Mouse (Mus musculus): ENCODE results near the gene Arf4. TPM values are rescaled to one million over a fixed set of nuclear protein-coding genes. Genes with fewer than 3 reads are reported as not detected.
A peak's percentile ranks its signal among the peaks of the same experiment; 100 is the strongest.
"Not testable (repeated sequence)": the region's sequence is repeated elsewhere in the genome, so short reads cannot be mapped to it uniquely, and the experiment has no call there.

Gene Arf4
- polyA plus RNA-seq, 1 experiment from 2014 or later, result 302 TPM

DNA sequence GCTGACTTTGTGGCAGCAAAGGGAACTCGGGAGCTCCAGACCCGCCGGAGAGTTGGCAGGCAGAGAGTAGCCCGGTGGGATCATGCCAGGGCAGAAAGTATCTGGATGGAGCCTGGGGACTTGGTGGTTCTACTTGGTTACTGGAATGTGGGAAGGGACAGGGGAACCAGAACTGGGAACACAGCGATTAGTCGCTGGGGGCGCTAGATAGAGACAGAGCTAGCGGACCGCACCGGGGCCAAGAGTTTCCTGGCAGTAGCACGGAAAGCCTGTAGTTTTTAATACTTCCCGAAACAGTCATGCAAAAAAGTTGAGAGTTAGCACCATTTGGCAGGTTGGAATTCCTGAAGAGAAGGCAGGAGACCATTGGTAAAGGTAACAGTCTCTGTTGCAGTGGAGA is 37.5 kb downstream of the Arf4 start:
- H3K27me3 ChIP-seq, result peaks cover 29% of the 10 kb centered on the region
- in situ Hi-C loops (cut with MboI; ENCODE audit: low pct_unique_long_range_greater_than_20kb), result no loop called here
- ChIA-PET POLR2A (no interaction called here), CTCF (no interaction called here)
- DNase-seq (ENCODE audit: low read depth, low spot score) (no peak), ATAC-seq (no peak)
- no peak for TF ChIP-seq CTCF (IDR thresholded peaks at IDR 0.05)

DNA sequence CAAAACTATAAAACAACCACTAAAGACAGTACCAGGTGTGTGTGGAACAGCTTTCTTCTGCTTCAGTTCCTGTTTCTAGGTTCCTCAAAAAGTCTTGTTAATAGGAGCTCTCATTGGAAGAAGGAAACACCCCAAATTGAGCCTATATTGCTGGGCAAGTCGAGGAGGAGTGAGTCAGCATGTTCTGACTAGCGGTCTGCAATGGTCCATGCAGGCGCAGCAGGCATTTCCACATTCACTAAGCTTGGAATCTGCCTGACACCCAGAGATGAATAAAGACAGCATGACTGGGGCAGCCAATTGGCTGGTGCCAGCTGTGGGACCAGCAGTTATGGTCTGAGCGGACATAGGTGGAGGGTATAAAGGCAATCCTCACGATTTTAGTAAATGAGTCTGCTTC is 37.9 kb downstream of the Arf4 start:
- no peak for DNase-seq (ENCODE audit: low read depth, low spot score)
- POLR2A ChIA-PET, result no interaction called here
- TF ChIP-seq CTCF (IDR thresholded peaks at IDR 0.05), result no peak
- peaks cover 33% of the 10 kb centered on the region for H3K27me3 ChIP-seq
- no peak for ATAC-seq
- CTCF ChIA-PET, result no interaction called here
- in situ Hi-C loops (cut with MboI; ENCODE audit: low pct_unique_long_range_greater_than_20kb), result no loop called here

DNA sequence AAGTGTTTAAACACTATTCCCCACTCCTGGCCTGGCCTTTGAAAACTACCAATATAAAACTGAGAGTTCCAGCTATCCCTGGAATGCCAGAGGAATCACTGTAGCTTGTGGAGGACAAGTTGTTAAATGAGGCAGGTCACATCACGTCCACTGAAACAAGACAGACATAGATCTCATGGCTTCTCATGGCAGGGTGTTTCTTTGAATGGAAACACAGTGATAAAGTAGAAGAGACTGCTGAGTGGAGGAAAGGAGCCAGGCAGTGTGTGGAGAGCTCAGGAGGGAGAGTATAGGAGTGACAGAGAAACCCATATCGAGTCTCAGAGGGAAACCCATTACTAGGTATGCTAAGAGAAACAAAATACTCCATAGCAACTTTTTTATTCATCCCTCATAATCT is 52.9 kb downstream of the Arf4 start:
- POLR2A ChIA-PET, result no interaction called here
- in situ Hi-C loops (cut with MboI; ENCODE audit: low pct_unique_long_range_greater_than_20kb), result loop anchor here (10.0 kb wide), 1 partner anchor 334 kb away; no protein-coding TSS in a partner anchor
- DNase-seq (ENCODE audit: low read depth, low spot score) (no peak), ATAC-seq (no peak)
- no peak for TF ChIP-seq CTCF (IDR thresholded peaks at IDR 0.05)
- CTCF ChIA-PET, result no interaction called here
- peaks cover 16% of the 10 kb centered on the region for H3K27me3 ChIP-seq

GRCm38 (mm10) chr14:26691363-26691762 is 53.5 kb downstream of the Arf4 start:
- DNase-seq (ENCODE audit: low read depth, low spot score), result no peak
- ChIA-PET CTCF (no interaction called here), POLR2A (no interaction called here)
- in situ Hi-C loops (cut with MboI; ENCODE audit: low pct_unique_long_range_greater_than_20kb), result loop anchor here (10.0 kb wide), 1 partner anchor 333 kb away; no protein-coding TSS in a partner anchor
- H3K27me3 ChIP-seq, result peaks cover 16% of the 10 kb centered on the region
- TF ChIP-seq CTCF (IDR thresholded peaks at IDR 0.05), result no peak
- ATAC-seq, result no peak

- ATAC-seq, result no peak
- CTCF ChIA-PET, result no interaction called here
These were observed 55.1 kb downstream of the Arf4 start, which contains the start of gene Dnah12 for GRCm38 (mm10) chr14:26692974-26693373. Gene Dnah12, plus strand, starts transcription at chr14:26693274.

GRCm38 (mm10) chr14:26697912-26698311 is 60.0 kb downstream of the Arf4 start:
- TF ChIP-seq CTCF (IDR thresholded peaks at IDR 0.05), result peak; percentile 53
- CTCF ChIA-PET, result no interaction called here
- DNase-seq (ENCODE audit: low read depth, low spot score) (no peak), ATAC-seq (no peak)
- POLR2A ChIA-PET, result no interaction called here
- in situ Hi-C loops (cut with MboI; ENCODE audit: low pct_unique_long_range_greater_than_20kb), result loop anchor here (10.0 kb wide), 1 partner anchor 327 kb away; no protein-coding TSS in a partner anchor
- peaks cover 4% of the 10 kb centered on the region for H3K27me3 ChIP-seq

More at GRCm38 (mm10) chr14:26692974-26693373, 55.1 kb downstream of the Arf4 start, which contains the start of gene Dnah12:
- POLR2A ChIA-PET, result no interaction called here
- DNase-seq (ENCODE audit: low read depth, low spot score), result no peak
- TF ChIP-seq CTCF (IDR thresholded peaks at IDR 0.05), result no peak
- in situ Hi-C loops (cut with MboI; ENCODE audit: low pct_unique_long_range_greater_than_20kb), result loop anchor here (10.0 kb wide), 1 partner anchor 332 kb away; no protein-coding TSS in a partner anchor
- H3K27me3 ChIP-seq, result peaks cover 11% of the 10 kb centered on the region

- TF ChIP-seq CTCF (IDR thresholded peaks at IDR 0.05), result peak; percentile 14
- in situ Hi-C loops (cut with MboI; ENCODE audit: low pct_unique_long_range_greater_than_20kb); CTCF ChIA-PET; DNase-seq (ENCODE audit: low read depth, low spot score); POLR2A ChIA-PET; ATAC-seq: not testable (repeated sequence)
- peaks cover 22% of the 10 kb centered on the region for H3K27me3 ChIP-seq
These were observed 67.4 kb downstream of the Arf4 start for GRCm38 (mm10) chr14:26705246-26705645.

Other genes starting within 250 kb of the Arf4 start
- gene Slmap, start 103.1 kb upstream of the Arf4 start, polyA plus RNA-seq (2021), result 121 TPM
- 23.6 TPM for gene Dennd6a, start 64.2 kb upstream of the Arf4 start, polyA plus RNA-seq (2021)
- gene Pde12, start 31.8 kb downstream of the Arf4 start, polyA plus RNA-seq (2021), result 8.6 TPM
- 0.04 TPM for gene Dnah12, start 55.2 kb downstream of the Arf4 start, polyA plus RNA-seq (2021)

Data from Patski (cell line).